ENCODE assay signal across 8 mouse cellular contexts in the genomic region with DNA sequence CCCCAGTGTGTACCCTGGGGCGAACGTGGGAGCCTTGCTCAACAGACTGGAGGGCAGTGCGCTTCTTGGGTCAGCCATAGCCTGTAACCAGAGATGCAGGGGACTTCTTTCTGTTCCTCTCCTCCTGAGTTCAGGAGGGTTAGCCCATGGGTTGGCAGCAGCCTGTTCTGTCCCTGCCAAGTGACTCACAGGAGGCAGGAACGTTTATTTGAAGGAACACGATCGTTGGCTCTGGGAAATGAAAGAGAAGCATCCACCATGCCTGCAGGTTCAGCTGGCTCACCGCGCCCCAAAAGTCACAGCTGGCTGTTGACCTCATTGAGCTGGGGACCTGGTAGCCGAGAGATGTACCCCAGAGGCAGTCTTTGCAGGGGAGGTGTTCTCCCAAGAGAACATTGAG.
DNase-seq lines count a peak whose midpoint lies in the region; ATAC-seq and TF ChIP-seq lines count a peak whose summit lies in the region.

No protein-coding gene starts in this region.

- no peak overlapping the region for H3K4me2 ChIP-seq in neural tube, embryonic 14.5 days (ENCODE audit: low read depth, low read length)

- H3K27me3 ChIP-seq in hindbrain, embryonic 10.5 days (ENCODE audit: insufficient read depth, poor library complexity, severe bottlenecking): peaks cover 95% of the 10 kb centered on the region
- no peaks in the 10 kb centered on the region for H3K27me3 ChIP-seq in neural tube, embryonic 14.5 days (ENCODE audit: control insufficient read depth, insufficient read depth, low read length)

- no peaks in the 10 kb centered on the region for H3K9me3 ChIP-seq in hindbrain, embryonic 10.5 days
- no peaks in the 10 kb centered on the region for H3K9me3 ChIP-seq in neural tube, embryonic 14.5 days (ENCODE audit: control insufficient read depth, low read length)

- no peak overlapping the region for H3K9ac ChIP-seq in neural tube, embryonic 14.5 days (replicated peaks; ENCODE audit: low read depth, low read length)

- ATAC-seq in neural tube, embryonic 14.5 days (ENCODE audit: low read depth): no peak

- H3K36me3 ChIP-seq in hindbrain, embryonic 10.5 days: no peaks in the 10 kb centered on the region
- no peaks in the 10 kb centered on the region for H3K36me3 ChIP-seq in neural tube, embryonic 14.5 days (ENCODE audit: control insufficient read depth, insufficient read depth, low read length)

- TF ChIP-seq CTCF in layer of hippocampus, adult 2 months (conservative IDR thresholded peaks at IDR 0.05): no peak

- WGBS in hindbrain, embryonic 10.5 days: 44% methylated on average over 9 of the region's 9 CpGs
- WGBS in neural tube, embryonic 14.5 days: 36% methylated on average over 9 of the region's 9 CpGs

- no peak overlapping the region for H3K4me3 ChIP-seq in layer of hippocampus, adult 2 months
- H3K4me3 ChIP-seq in hindbrain, embryonic 10.5 days: no peak overlapping the region
- no peak overlapping the region for H3K4me3 ChIP-seq in neural tube, embryonic 14.5 days (ENCODE audit: low read depth, low read length)

- peaks cover 90% of the 10 kb centered on the region for H3K4me1 ChIP-seq in hindbrain, embryonic 10.5 days (replicated peaks)
- H3K4me1 ChIP-seq in neural tube, embryonic 14.5 days (ENCODE audit: control insufficient read depth, insufficient read depth, low read length): peaks cover 46% of the 10 kb centered on the region

- peak overlapping the region; percentile 88 for H3K27ac ChIP-seq in layer of hippocampus, adult 2 months
- peak overlapping the region; percentile 66 for H3K27ac ChIP-seq in hindbrain, embryonic 10.5 days
- peak overlapping the region; percentile 44; the same call in 1 of the 2 replicates for H3K27ac ChIP-seq in neural tube, embryonic 14.5 days (ENCODE audit: low read depth, low read length)

- DNase-seq in layer of hippocampus, adult 2 months (ENCODE audit: low spot score in 2 of 2): no peak
- no peak for DNase-seq in layer of hippocampus, adult 8-10 months (ENCODE audit: low spot score in 2 of 2)
- DNase-seq in cerebellum, postnatal 25 days: peak; percentile 71 to 73
- DNase-seq in hindbrain, embryonic 10.5 days (ENCODE audit: low spot score): no peak
- DNase-seq in left cerebral cortex, adult 8-10 months (ENCODE audit: low spot score in 2 of 2): no peak
- DNase-seq in yolk sac, embryonic 10.5 days (ENCODE audit: low spot score): no peak
- no peak for DNase-seq in layer of hippocampus, adult 11-12 months (ENCODE audit: low spot score)

Comparison
In these comparisons a context has a peak if more than half of its experiments do, and no peak if none do; other contexts are left out.
1. DNase-seq: peak in cerebellum, postnatal 25 days (2 of 2); none in layer of hippocampus, adult 2 months (0 of 2), layer of hippocampus, adult 8-10 months (0 of 2), hindbrain, embryonic 10.5 days (single experiment), left cerebral cortex, adult 8-10 months (0 of 2), yolk sac, embryonic 10.5 days (single experiment) and layer of hippocampus, adult 11-12 months (single experiment).
2. Peak in every context shown above with its lines, with median percentiles within 50 percentile points of each other: H3K27ac ChIP-seq.